Mouse (Mus musculus) right cerebral cortex, postnatal 4 days (tissue): ENCODE measurements around the gene Gm20821.
"Not testable (repeated sequence)": the region's sequence is repeated elsewhere in the genome, so short reads cannot be mapped to it uniquely, and the experiment has no call there.

Experiments used
- DNase-seq: peaks from one replicate; pipeline ENCODE4 v3.0.0-alpha.2; 2022

The Gm20821 gene

GRCm38 (mm10) chrY:9781504-9781903, at the start of gene Gm20821:
Gene Gm20821, plus strand, starts transcription at chrY:9781804.
- DNase-seq: not testable (repeated sequence)
